Mouse (Mus musculus): ENCODE results near the gene Gnptg. TPM values are rescaled to one million over a fixed set of nuclear protein-coding genes. Genes with fewer than 3 reads are reported as not detected.
"Not testable (repeated sequence)": the region's sequence is repeated elsewhere in the genome, so short reads cannot be mapped to it uniquely, and the experiment has no call there.

The Gnptg gene
- polyA plus RNA-seq, 1 experiment, result 27.2 TPM

DNA sequence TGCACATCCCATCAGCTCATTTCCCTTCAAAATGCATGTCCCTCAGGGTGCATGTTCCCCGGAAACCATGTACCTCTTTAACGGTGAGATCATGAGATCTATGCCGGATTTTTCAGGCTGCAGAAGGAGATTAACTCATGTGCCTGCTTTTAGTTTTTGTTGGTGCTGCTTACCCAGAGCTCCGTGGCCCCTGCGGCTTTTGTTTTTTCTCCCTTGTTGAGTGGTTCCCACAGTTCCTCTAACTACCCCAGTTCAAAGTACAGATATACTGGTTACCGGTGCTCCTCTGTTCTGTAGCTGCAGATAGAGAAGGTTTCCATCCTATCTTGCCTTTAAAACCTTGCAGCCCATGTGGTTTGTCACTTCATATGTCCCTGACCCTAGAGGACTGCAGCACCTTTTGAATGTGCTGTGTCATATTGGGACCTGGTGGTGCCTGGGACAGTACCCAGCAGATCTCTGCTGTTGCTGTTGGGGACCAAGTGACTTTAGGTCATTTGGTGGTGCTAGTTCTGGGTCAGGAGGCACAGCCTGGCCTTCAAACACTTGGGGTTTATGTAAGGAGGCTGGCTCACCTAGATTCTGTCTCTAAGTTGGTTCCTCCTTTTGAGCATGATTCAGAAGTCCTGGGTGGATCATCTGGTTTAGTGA is 16.8 kb downstream of the Gnptg start:
- peaks cover 73% of the 10 kb centered on the region for H3K36me3 ChIP-seq (replicated peaks; ENCODE audit: low read length)
- H3K4me3 ChIP-seq (replicated peaks), result peak overlapping the region; percentile 90
- H3K27me3 ChIP-seq (replicated peaks), result no peaks in the 10 kb centered on the region
- no peak for TF ChIP-seq FLI1 (IDR thresholded peaks at IDR 0.05; ENCODE audit: low read length)
- H3K9me3 ChIP-seq, result no peaks in the 10 kb centered on the region
- H3K4me1 ChIP-seq, result peaks cover 95% of the 10 kb centered on the region

DNA sequence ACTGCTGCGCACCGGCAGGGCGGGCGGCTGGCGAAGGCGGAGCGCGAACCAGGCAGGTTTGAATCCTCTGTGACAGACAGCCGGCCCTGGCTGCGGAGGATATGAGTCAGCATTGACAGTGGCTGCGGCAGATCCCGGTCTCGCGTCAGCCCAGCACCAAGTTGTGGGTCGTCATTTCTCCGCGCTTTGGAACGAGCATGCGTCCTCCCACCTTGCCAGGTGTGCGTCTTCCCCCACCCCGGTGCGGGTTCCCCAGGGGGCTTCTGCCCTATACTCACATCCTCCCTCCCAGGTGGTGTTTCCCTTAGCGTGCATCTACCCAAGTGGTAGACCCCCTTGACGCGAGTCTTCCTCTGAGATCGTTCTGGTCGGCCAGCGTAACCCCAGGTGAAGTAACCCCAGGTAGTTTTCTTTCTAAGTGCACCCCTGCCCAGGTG is 17.4 kb downstream of the Gnptg start:
- not testable (repeated sequence) for H3K27me3 ChIP-seq (replicated peaks); H3K9me3 ChIP-seq
- peaks cover 95% of the 10 kb centered on the region for H3K4me1 ChIP-seq
- peak overlapping the region; percentile 90 for H3K4me3 ChIP-seq (replicated peaks)
- peaks cover 73% of the 10 kb centered on the region for H3K36me3 ChIP-seq (replicated peaks; ENCODE audit: low read length)

DNA sequence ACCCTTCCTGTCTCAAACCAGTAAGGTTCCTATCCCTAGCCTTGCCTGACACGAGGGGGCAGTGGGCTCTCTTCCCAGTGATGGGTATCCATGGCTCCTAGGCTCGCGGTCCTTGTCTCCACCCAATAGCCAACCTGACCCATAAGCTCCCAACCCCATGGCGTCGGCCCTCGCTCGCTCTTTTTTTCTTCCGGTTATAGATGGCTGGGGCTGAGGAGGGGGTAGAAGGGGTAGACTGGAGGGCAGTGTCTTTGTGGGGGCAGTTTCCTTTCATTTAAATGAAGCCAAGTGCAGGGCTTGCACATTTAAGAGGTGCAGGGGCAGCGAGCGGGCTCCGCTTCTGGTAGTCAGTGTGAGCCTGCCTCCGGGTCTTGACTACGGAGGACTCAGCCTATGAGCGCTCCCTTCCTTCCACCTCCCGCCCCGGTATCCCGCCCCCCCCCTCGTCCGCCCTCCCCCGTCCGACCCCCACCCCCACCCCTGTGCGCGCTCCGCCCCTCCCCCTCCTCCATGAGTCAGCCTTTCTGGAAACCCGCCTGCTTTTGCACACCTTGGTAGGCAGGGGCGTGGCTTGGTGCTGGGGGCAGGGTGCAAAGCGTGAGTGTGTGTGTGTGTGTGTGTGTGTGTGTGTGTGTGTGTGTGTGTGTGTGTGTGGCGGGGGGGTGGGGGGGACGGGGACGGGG is 18.0 kb downstream of the Gnptg start:
- Histone ChIP-seq H3K4me1 (peaks cover 92% of the 10 kb centered on the region), H3K27me3 (replicated peaks) (no peaks in the 10 kb centered on the region), H3K36me3 (replicated peaks; ENCODE audit: low read length) (peaks cover 72% of the 10 kb centered on the region)

DNA sequence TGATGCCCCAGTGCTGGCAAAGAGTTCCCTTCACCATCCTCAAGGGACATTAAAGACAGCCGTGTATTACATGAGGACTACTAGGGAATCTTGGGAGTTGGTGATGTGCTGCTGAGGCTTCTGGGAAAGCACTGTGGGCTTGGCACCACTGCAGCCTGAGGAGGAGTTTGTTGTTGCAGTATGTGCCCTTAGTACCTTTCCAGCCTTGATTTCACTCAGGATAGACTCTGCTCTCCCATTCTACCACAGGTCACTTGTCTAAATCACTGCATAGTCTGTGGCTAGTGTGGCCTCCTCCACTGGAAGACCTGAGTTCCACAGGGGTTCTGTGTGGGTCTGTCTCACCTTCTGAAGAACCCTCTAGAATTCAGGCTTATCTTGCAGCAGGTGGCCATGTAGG is 19.2 kb downstream of the Gnptg start:
- Histone ChIP-seq H3K36me3 (replicated peaks; ENCODE audit: low read length) (peaks cover 72% of the 10 kb centered on the region), H3K4me3 (replicated peaks) (peak overlapping the region; percentile 90), H3K27me3 (replicated peaks) (no peaks in the 10 kb centered on the region), H3K4me1 (peaks cover 86% of the 10 kb centered on the region), H3K9me3 (no peaks in the 10 kb centered on the region)
- TF ChIP-seq GATA1 (IDR thresholded peaks at IDR 0.05; ENCODE audit: borderline replicate concordance, low read length) (no peak), FLI1 (IDR thresholded peaks at IDR 0.05; ENCODE audit: low read length) (no peak)

More for the DNA sequence above, 18.0 kb downstream of the Gnptg start:
- TF ChIP-seq GATA1 (IDR thresholded peaks at IDR 0.05; ENCODE audit: borderline replicate concordance, low read length), result no peak
- TF ChIP-seq FLI1 (IDR thresholded peaks at IDR 0.05; ENCODE audit: low read length), result no peak
- H3K4me3 ChIP-seq (replicated peaks), result peak overlapping the region; percentile 90
- no peaks in the 10 kb centered on the region for H3K9me3 ChIP-seq

DNA sequence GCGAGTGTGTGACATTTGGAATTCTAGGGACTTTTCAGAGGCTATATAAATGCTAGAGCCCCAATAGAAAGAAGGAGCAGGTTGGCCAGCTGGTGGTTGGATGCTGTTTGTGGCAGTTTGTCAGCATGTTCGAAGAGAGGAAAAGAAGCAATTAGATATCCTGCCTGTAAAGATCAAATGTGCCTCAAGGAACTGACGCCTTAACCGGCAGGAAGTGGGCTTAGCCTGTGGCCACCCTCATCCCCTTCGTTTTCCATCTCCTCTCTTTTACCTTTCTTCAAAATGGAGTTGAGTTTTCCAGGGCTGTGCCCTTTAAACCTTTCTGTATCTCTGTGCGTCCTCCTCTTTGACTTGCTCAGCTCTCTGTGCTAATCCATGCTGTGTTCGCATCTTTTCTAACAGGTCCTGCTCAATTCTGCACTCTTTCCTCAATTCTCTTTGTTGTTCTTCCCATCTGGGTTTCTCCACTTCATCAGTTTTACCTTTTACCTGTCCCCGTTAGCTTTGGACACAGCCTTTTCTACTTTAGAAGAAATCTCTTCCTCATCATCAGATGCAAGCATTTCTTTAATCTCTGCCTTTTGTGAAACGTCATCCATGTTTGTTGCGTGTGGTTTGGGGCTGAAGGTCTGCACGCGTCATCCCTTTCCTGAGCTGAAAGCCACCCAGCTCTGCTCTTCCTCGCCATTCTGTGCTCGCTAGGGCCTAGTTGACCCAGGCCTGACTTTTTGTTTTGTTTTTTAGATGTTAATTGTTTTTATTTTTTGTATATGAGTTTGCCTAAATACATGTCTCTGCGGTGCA is 20.2 kb downstream of the Gnptg start:
- H3K4me1 ChIP-seq, result peaks cover 82% of the 10 kb centered on the region
- peaks cover 75% of the 10 kb centered on the region for H3K36me3 ChIP-seq (replicated peaks; ENCODE audit: low read length)
- peak overlapping the region; percentile 42 for H3K4me3 ChIP-seq (replicated peaks)
- H3K9me3 ChIP-seq, result no peaks in the 10 kb centered on the region
- H3K27me3 ChIP-seq (replicated peaks), result no peaks in the 10 kb centered on the region
- TF ChIP-seq GATA1 (IDR thresholded peaks at IDR 0.05; ENCODE audit: borderline replicate concordance, low read length) (no peak), FLI1 (IDR thresholded peaks at IDR 0.05; ENCODE audit: low read length) (no peak)

DNA sequence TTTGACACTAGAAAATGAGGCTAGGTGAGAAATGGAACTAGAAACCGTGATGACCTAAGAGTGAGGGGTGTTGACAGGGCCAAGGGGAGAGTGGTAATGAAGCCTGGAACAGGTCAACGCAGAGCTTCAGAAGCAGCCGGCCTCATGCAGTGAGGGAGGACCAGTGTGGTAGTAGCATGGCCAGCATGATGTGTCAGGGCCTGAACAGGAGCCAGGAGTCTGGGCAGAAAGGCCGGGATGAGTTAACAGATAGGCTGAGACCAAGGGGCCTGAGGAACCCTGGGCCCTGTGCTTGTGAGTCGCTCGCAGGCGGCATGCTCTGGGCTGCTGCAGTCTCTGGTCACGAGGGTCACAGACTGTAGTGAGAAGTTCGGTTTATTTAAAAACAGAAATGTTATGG is 21.0 kb downstream of the Gnptg start:
- Histone ChIP-seq H3K9me3 (no peaks in the 10 kb centered on the region), H3K36me3 (replicated peaks; ENCODE audit: low read length) (peaks cover 78% of the 10 kb centered on the region), H3K4me3 (replicated peaks) (peak overlapping the region; percentile 35), H3K27me3 (replicated peaks) (no peaks in the 10 kb centered on the region), H3K4me1 (peaks cover 78% of the 10 kb centered on the region)
- TF ChIP-seq GATA1 (IDR thresholded peaks at IDR 0.05; ENCODE audit: borderline replicate concordance, low read length) (no peak), FLI1 (IDR thresholded peaks at IDR 0.05; ENCODE audit: low read length) (no peak)

DNA sequence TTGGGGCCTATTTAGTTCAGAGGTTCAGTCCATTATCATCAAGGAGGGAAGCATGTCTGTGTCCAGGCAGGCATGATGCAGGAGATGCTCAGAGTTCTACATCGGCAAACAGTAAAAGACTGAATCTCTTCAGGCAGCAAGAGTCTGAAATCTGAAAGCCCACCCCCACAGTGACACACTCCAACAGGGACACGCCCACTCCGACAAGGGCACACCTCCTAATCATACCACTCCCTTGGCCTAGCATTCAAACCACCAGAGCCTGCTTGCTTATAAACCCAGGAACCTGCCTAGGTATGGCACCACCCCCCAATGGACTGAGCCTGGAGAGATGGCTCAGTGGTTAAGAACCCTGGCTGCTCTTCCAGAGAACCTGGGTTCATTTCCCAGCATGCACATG is 24.5 kb downstream of the Gnptg start:
- H3K27me3 ChIP-seq (replicated peaks), result no peaks in the 10 kb centered on the region
- TF ChIP-seq FLI1 (IDR thresholded peaks at IDR 0.05; ENCODE audit: low read length) (no peak), GATA1 (IDR thresholded peaks at IDR 0.05; ENCODE audit: borderline replicate concordance, low read length) (no peak)
- no peak overlapping the region for H3K4me3 ChIP-seq (replicated peaks)
- peaks cover 57% of the 10 kb centered on the region for H3K4me1 ChIP-seq
- H3K9me3 ChIP-seq, result no peaks in the 10 kb centered on the region
- peaks cover 98% of the 10 kb centered on the region for H3K36me3 ChIP-seq (replicated peaks; ENCODE audit: low read length)

DNA sequence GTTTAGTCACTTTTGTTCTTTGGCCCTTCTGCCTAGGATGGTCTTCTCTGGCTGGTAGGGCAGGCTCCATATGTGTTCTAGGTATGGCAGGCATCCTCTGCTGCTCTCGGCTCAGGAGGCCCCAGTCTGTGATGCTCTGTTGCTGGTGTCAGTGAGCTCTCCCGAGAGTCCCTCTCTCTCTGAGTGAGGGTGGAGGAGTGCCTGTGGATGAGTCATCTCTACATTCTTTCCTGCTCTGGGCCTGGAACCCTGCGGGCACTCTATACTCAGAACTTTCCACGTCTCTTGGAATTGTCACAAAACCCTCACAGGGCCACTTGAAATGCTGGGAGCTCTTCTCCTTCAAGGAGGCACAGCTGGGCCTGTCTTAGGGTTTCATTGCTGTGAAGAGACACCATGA is 28.2 kb downstream of the Gnptg start:
- Histone ChIP-seq H3K27me3 (replicated peaks) (no peaks in the 10 kb centered on the region), H3K4me1 (peaks cover 30% of the 10 kb centered on the region), H3K4me3 (replicated peaks) (no peak overlapping the region), H3K9me3 (no peaks in the 10 kb centered on the region), H3K36me3 (replicated peaks; ENCODE audit: low read length) (peaks cover 99% of the 10 kb centered on the region)
- no peak for TF ChIP-seq FLI1 (IDR thresholded peaks at IDR 0.05; ENCODE audit: low read length)
- no peak for TF ChIP-seq GATA1 (IDR thresholded peaks at IDR 0.05; ENCODE audit: borderline replicate concordance, low read length)

DNA sequence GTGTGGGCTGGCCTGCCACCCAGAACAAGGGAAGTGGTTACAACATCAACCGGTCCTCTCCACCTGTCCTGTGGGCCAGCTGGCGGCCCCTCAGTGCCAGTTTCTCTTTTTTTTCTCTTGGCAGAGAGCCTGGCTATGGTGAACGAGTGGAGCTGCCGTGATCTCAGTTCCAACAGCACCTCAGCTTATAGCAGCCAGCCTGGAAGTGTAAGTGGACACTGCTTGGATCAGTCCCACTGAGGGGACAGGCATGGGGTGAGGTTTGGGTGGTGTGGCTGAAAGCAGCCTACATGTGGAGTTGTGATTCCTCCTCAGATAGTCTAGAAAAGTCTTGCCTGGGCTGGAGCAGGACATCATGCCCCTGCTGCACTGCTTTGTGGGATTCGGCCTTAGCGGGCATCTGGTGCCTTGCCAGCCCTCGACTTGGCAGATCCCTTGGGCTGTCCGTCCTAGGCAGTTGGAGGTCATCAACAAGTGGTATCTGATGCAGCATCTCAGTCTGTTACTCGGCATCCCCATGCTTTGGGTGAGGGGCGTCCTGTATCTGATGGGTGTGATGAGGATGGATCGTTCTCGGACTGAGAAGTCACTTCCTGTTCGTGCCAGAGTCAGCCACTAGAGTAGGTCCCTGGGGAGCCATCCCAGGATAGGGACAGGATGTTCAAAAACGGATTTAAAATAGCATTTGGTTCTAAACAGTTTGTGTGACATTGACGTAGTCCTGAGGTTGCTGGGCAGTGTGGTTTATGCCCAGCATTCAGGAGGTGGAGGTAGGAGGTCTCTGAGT is 29.1 kb downstream of the Gnptg start:
- no peak overlapping the region for H3K4me3 ChIP-seq (replicated peaks)
- TF ChIP-seq GATA1 (IDR thresholded peaks at IDR 0.05; ENCODE audit: borderline replicate concordance, low read length) (no peak), FLI1 (IDR thresholded peaks at IDR 0.05; ENCODE audit: low read length) (no peak)
- peaks cover 26% of the 10 kb centered on the region for H3K4me1 ChIP-seq
- no peaks in the 10 kb centered on the region for H3K27me3 ChIP-seq (replicated peaks)
- no peaks in the 10 kb centered on the region for H3K9me3 ChIP-seq
- peaks cover 99% of the 10 kb centered on the region for H3K36me3 ChIP-seq (replicated peaks; ENCODE audit: low read length)

Measured in megakaryocyte, embryonic 14.5 days (primary cell).